ENCODE assay signal across 9 mouse cellular contexts in the genomic region with DNA sequence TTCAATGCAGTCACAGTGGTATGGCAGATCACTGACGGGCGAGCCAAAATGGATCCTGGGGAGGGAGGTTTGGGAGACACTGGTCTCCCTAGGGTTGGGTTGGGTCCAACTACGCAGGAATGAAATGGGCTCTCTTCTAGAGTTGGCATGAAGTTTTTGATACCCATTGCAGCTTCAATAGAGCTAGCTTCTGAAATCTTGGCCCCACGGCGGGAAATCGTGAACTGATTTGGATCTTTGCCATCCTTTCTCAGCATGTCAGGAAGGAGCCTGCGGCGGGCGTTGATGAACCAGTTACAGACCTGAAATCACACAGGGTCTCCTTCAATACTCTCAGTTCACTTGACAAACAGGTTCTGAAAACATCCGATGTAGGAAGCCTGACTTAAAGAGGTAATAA. TPM values are rescaled to one million over a fixed set of nuclear protein-coding genes. Genes with fewer than 3 reads are reported as not detected.
DNase-seq lines count a peak whose midpoint lies in the region; ATAC-seq and TF ChIP-seq lines count a peak whose summit lies in the region.
"Had no signal": no experiment of that assay in that cellular context is flagged by ENCODE, and none has a peak within 500 bp of the region (broad histone marks: within the 10 kb centered on the region; RNA-seq: fewer than 3 reads in every experiment).

No protein-coding gene starts in this region.

- DNase-seq in cerebellum, adult 2 months = peak; percentile 22 to 56
- DNase-seq in cerebellum, adult 11 months = no peak
- DNase-seq in kidney, adult 11 months = peak; percentile 46
- no peak for DNase-seq in left cerebral cortex, adult 2 months (ENCODE audit: extremely low spot score in 1 of 2, low spot score in 2 of 2)
- DNase-seq in frontal cortex, postnatal 36 days (ENCODE audit: low spot score in 2 of 2) = no peak

- no peak for TF ChIP-seq CTCF in cerebellum, adult 2 months (IDR thresholded peaks at IDR 0.05; ENCODE audit: borderline replicate concordance, insufficient read depth, low read depth, low read length)
- TF ChIP-seq CTCF in left cerebral cortex, adult 2 months (IDR thresholded peaks at IDR 0.05) = no peak

- WGBS in cerebellum, adult 2 months = 9% methylated on average over 10 of the region's 10 CpGs
- WGBS in kidney, embryonic 14.5 days = 66% methylated on average over 10 of the region's 10 CpGs
- WGBS in forebrain, embryonic 16.5 days = 27% methylated on average over 10 of the region's 10 CpGs
- 53% methylated on average over 10 of the region's 10 CpGs for WGBS in limb, embryonic 15.5 days

- H3K4me2 ChIP-seq in kidney, embryonic 14.5 days (replicated peaks; ENCODE audit: low read depth, low read length) = no peak overlapping the region
- H3K4me2 ChIP-seq in forebrain, embryonic 16.5 days (ENCODE audit: low read length) = no peak overlapping the region
- no peak overlapping the region for H3K4me2 ChIP-seq in limb, embryonic 15.5 days
- H3K4me2 ChIP-seq: limb, embryonic 13.5 days had no signal

- no peaks in the 10 kb centered on the region for H3K9me3 ChIP-seq in kidney, embryonic 14.5 days (ENCODE audit: control insufficient read depth, low read length)
- no peaks in the 10 kb centered on the region for H3K9me3 ChIP-seq in forebrain, embryonic 16.5 days (ENCODE audit: control insufficient read depth, low read length)
- H3K9me3 ChIP-seq in limb, embryonic 15.5 days = no peaks in the 10 kb centered on the region
- H3K9me3 ChIP-seq: limb, embryonic 13.5 days had no signal

- H3K4me1 ChIP-seq in cerebellum, adult 2 months (ENCODE audit: control insufficient read depth, insufficient read depth, low read length) = peaks cover 9% of the 10 kb centered on the region
- H3K4me1 ChIP-seq in kidney, embryonic 14.5 days (ENCODE audit: control insufficient read depth, insufficient read depth, low read length) = peaks cover 17% of the 10 kb centered on the region
- peaks cover 28% of the 10 kb centered on the region for H3K4me1 ChIP-seq in forebrain, embryonic 16.5 days (replicated peaks; ENCODE audit: control insufficient read depth, insufficient read depth, low read length)
- H3K4me1 ChIP-seq in limb, embryonic 15.5 days = peaks cover 18% of the 10 kb centered on the region

- intact Hi-C loops in left cerebral cortex, adult 2 months (cut with DNase I) = no loop called here

- peaks cover 52% of the 10 kb centered on the region for H3K36me3 ChIP-seq in kidney, embryonic 14.5 days (ENCODE audit: control insufficient read depth, insufficient read depth, low read length)
- no peaks in the 10 kb centered on the region for H3K36me3 ChIP-seq in forebrain, embryonic 16.5 days (ENCODE audit: control insufficient read depth, insufficient read depth)
- H3K36me3 ChIP-seq in limb, embryonic 15.5 days = peaks cover 44% of the 10 kb centered on the region

- H3K4me3 ChIP-seq in cerebellum, adult 2 months (replicated peaks; ENCODE audit: insufficient read depth, low read depth, low read length) = no peak overlapping the region
- no peak overlapping the region for H3K4me3 ChIP-seq in kidney, embryonic 14.5 days (ENCODE audit: low read length)
- H3K4me3 ChIP-seq in forebrain, embryonic 16.5 days (replicated peaks; ENCODE audit: low read length) = no peak overlapping the region
- H3K4me3 ChIP-seq in limb, embryonic 15.5 days = no peak overlapping the region
- H3K4me3 ChIP-seq in left cerebral cortex, adult 2 months = no peak overlapping the region
- H3K4me3 ChIP-seq: limb, embryonic 13.5 days had no signal

- H3K27ac ChIP-seq in cerebellum, adult 2 months (ENCODE audit: insufficient read depth, low read length) = no peak overlapping the region
- H3K27ac ChIP-seq in kidney, embryonic 14.5 days (ENCODE audit: low read depth, low read length) = no peak overlapping the region; the same call in 1 of the 2 replicates
- H3K27ac ChIP-seq in forebrain, embryonic 16.5 days (ENCODE audit: low read length) = no peak overlapping the region
- H3K27ac ChIP-seq in limb, embryonic 15.5 days = 0 out of 2 replicates have a peak overlapping the region, but pooled peaks have one; percentile 17
- no peak overlapping the region for H3K27ac ChIP-seq in left cerebral cortex, adult 2 months
- H3K27ac ChIP-seq: limb, embryonic 13.5 days had no signal

- peaks cover 6% of the 10 kb centered on the region; the same call in 1 of the 2 replicates for H3K27me3 ChIP-seq in cerebellum, adult 2 months (ENCODE audit: control insufficient read depth, insufficient read depth, low read length)
- no peaks in the 10 kb centered on the region for H3K27me3 ChIP-seq in kidney, embryonic 14.5 days (ENCODE audit: control insufficient read depth, insufficient read depth, low read length)
- H3K27me3 ChIP-seq in forebrain, embryonic 16.5 days (replicated peaks; ENCODE audit: control insufficient read depth, insufficient read depth, low read length) = peaks cover 12% of the 10 kb centered on the region; the same call in 1 of the 2 replicates
- H3K27me3 ChIP-seq in limb, embryonic 15.5 days = no peaks in the 10 kb centered on the region
- H3K27me3 ChIP-seq: limb, embryonic 13.5 days had no signal

- H3K9ac ChIP-seq in kidney, embryonic 14.5 days (ENCODE audit: low read depth, low read length) = no peak overlapping the region
- no peak overlapping the region for H3K9ac ChIP-seq in forebrain, embryonic 16.5 days (replicated peaks; ENCODE audit: low read depth, low read length)
- no peak overlapping the region for H3K9ac ChIP-seq in limb, embryonic 15.5 days
- H3K9ac ChIP-seq: limb, embryonic 13.5 days had no signal

- ATAC-seq in kidney, embryonic 14.5 days (ENCODE audit: low FRiP score, low TSS enrichment) = no peak
- ATAC-seq in forebrain, embryonic 16.5 days = peak; percentile 49
- ATAC-seq in limb, embryonic 15.5 days (ENCODE audit: insufficient number of reproducible peaks, low FRiP score, low TSS enrichment, low read depth) = no peak

- no peak for TF ChIP-seq POLR2A in cerebellum, adult 2 months (IDR thresholded peaks at IDR 0.05; ENCODE audit: borderline replicate concordance, insufficient read depth, low read length)

RNA-seq across cellular contexts. Expression of a gene that starts 8.4 kb away (rescaled TPM):
- polyA plus RNA-seq in cerebellum, adult 2 months (2012; rRNA removed) = 3.5 and 4.0 TPM in 2 replicates
- polyA plus RNA-seq in kidney, embryonic 14.5 days (2014; fragmentation: Nextera tagmentation; extraction: Ambion mirVana) = 82.8 and 88.6 TPM in 2 replicates
- 9.7 and 11.8 TPM in 2 replicates for polyA plus RNA-seq in forebrain, embryonic 16.5 days (2015; fragmentation: Nextera tagmentation; extraction: Ambion mirVana)
- 60.4 and 64.6 TPM in 2 replicates for polyA plus RNA-seq in limb, embryonic 15.5 days (2015; fragmentation: Nextera tagmentation; extraction: Ambion mirVana)
- total RNA-seq in left cerebral cortex, adult 2 months (2021) = 1 to 10 TPM; 1.5 to 1.6 TPM

Comparison
In these comparisons a context has a peak if more than half of its experiments do, and no peak if none do; other contexts are left out.
1. DNase-seq: peak in cerebellum, adult 2 months (2 of 2) and kidney, adult 11 months (single experiment); none in cerebellum, adult 11 months (single experiment), left cerebral cortex, adult 2 months (0 of 2) and frontal cortex, postnatal 36 days (0 of 2).